Mouse (Mus musculus) limb, embryonic 12.5 days (tissue): ENCODE results near the gene Rnase12. TPM values are rescaled to one million over a fixed set of nuclear protein-coding genes. Genes with fewer than 3 reads are reported as not detected.

ENCODE experiments used
- ATAC-seq: fragments of 200-750 bp; cut with Nextera tagmentation; 2 replicates; pipeline ENCODE4 v1.8.0; 2017; ENCODE audit warnings: low read depth, moderate TSS enrichment; ENCODE audit not compliant: insufficient number of reproducible peaks, insufficient read depth, low FRiP score, low TSS enrichment
- H3K27ac ChIP-seq: fragments of 300-500 bp; sonication (generic); 2 replicates; pipeline ENCODE4 v1.5.1; 2016; ENCODE audit warnings: mild to moderate bottlenecking, moderate library complexity
- H3K27me3 ChIP-seq: fragments of 300-500 bp; sonication (generic); 2 replicates; pipeline ENCODE4 v1.6.1; 2016; ENCODE audit warnings: mild to moderate bottlenecking, moderate library complexity
- H3K36me3 ChIP-seq: fragments of 300-500 bp; sonication (generic); 2 replicates; pipeline ENCODE4 v1.6.1; 2016; ENCODE audit warnings: mild to moderate bottlenecking, moderate library complexity
- H3K4me1 ChIP-seq: fragments of 300-500 bp; sonication (generic); replicated peaks from 2 replicates; pipeline ENCODE4 v1.6.1; 2016
- H3K4me2 ChIP-seq: fragments of 300-500 bp; sonication (generic); 2 replicates; pipeline ENCODE4 v1.6.1; 2016; ENCODE audit warnings: mild to moderate bottlenecking, moderate library complexity
- H3K4me3 ChIP-seq: fragments of 300-500 bp; sonication (generic); replicated peaks from 2 replicates; pipeline ENCODE4 v1.5.1; 2016; ENCODE audit warnings: mild to moderate bottlenecking
- H3K9ac ChIP-seq: fragments of 300-500 bp; sonication (generic); replicated peaks from 2 replicates; pipeline ENCODE4 v1.6.1; 2016; ENCODE audit warnings: mild to moderate bottlenecking, moderate library complexity
- H3K9me3 ChIP-seq: fragments of 300-500 bp; sonication (generic); 2 replicates; pipeline ENCODE4 v1.6.1; 2016; ENCODE audit warnings: mild to moderate bottlenecking, moderate library complexity
- WGBS: fragments of 180-500 bp; shearing (Covaris S2); methylation state at CpG from one replicate; pipeline ENCODE4 v1.1.7; 2016; 5-methylcytosine and 5-hydroxymethylcytosine counted together
- polyA plus RNA-seq: library from polyadenylated mRNA; unstranded; fragments of >200 nt; fragmentation: Nextera tagmentation; extraction: Ambion mirVana; gene quantifications from 2 replicates; pipeline ENCODE4 v1.2.1, GENCODE M21; 2016

The Rnase12 gene
- polyA plus RNA-seq, 1 experiment from 2014 or later, result not detected

DNA sequence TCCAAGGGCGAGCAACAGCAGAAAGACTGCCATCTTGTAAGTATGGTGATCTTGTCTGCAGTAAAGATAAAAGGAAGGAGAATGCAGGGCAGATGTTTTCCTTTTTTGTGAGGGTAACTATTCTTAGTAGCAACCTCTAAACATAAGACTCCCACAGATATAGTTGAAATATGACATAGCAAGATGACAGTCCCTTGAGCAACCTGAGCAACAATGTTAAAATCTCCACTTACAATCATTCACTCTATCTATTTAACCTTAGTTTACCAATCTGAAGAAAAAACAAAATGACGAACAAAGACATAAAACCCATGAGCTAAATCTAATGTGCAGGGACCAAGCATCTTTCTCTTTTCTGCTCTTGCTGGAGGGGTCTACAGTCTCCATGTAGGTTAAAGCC, 7.4 kb downstream of the Rnase12 start, which contains the start of gene Rnase11:
Rnase11 (minus strand) TSS at position 101 of the 400 bp plus-strand sequence.
- no peak within 1 kb of the TSS for H3K27ac ChIP-seq
- no peaks in the 10 kb centered on the region for H3K27me3 ChIP-seq
- 83% methylated on average over 2 of the region's 2 CpGs for WGBS
- H3K4me3 ChIP-seq, result no peak within 1 kb of the TSS
- H3K9ac ChIP-seq, result no peak within 1 kb of the TSS
- no peak within 1 kb of the TSS for H3K4me2 ChIP-seq
- no peaks in the 10 kb centered on the region for H3K36me3 ChIP-seq
- H3K4me1 ChIP-seq, result 0 out of 2 replicates have a peak, but pooled peaks cover 5% of the 10 kb centered on the region
- no peak for ATAC-seq
- H3K9me3 ChIP-seq, result no peaks in the 10 kb centered on the region

GRCm38 (mm10) chr14:51047846-51048245, 9.6 kb downstream of the Rnase12 start:
- Histone ChIP-seq H3K4me3 (no peak overlapping the region), H3K9me3 (no peaks in the 10 kb centered on the region), H3K9ac (no peak overlapping the region), H3K4me1 (no peaks in the 10 kb centered on the region), H3K36me3 (no peaks in the 10 kb centered on the region), H3K27ac (no peak overlapping the region), H3K27me3 (no peaks in the 10 kb centered on the region), H3K4me2 (no peak overlapping the region)
- no peak for ATAC-seq
- 56% methylated on average over 5 of the region's 5 CpGs for WGBS

DNA sequence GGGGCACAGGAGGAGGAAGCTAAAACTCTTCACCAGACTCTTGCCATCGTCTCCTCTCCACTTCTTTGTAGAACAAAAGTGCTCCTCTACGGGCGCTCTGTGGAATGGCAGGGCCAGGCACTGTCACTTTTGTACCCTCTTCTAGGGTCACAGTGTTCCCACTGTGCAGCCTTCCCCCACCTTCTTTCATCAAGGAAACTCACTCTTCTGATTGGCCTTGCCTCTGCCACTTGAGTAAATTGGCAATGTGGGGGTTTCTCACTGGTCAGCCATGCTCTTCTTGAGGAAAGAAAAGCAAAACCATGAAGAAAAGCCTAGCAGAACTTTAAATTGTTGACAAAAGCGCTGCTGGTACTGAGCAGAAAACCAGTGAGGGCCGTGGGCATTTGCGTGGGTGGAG, 15.7 kb downstream of the Rnase12 start, which contains the start of gene Rnase9:
Rnase9 (minus strand) TSS at position 101 of the 400 bp plus-strand sequence.
- no peak within 1 kb of the TSS for H3K9ac ChIP-seq
- no peaks in the 10 kb centered on the region for H3K36me3 ChIP-seq
- no peak for ATAC-seq
- no peaks in the 10 kb centered on the region for H3K27me3 ChIP-seq
- H3K4me1 ChIP-seq, result no peaks in the 10 kb centered on the region
- H3K9me3 ChIP-seq, result no peaks in the 10 kb centered on the region
- no peak within 1 kb of the TSS for H3K4me2 ChIP-seq
- no peak within 1 kb of the TSS for H3K27ac ChIP-seq
- H3K4me3 ChIP-seq, result no peak within 1 kb of the TSS
- 82% methylated on average over 6 of the region's 6 CpGs for WGBS

GRCm38 (mm10) chr14:51036214-51036613, 21.2 kb downstream of the Rnase12 start:
- no peaks in the 10 kb centered on the region for H3K9me3 ChIP-seq
- WGBS, result 85% methylated on average over 4 of the region's 4 CpGs
- no peak for ATAC-seq

GRCm38 (mm10) chr14:51035206-51035605, 22.3 kb downstream of the Rnase12 start:
- ATAC-seq, result no peak
- no peak overlapping the region for H3K4me3 ChIP-seq
- H3K4me1 ChIP-seq, result no peaks in the 10 kb centered on the region
- no peak overlapping the region for H3K9ac ChIP-seq
- H3K27ac ChIP-seq, result no peak overlapping the region
- 30% methylated on average over 1 of the region's 1 CpGs for WGBS
- H3K36me3 ChIP-seq, result no peaks in the 10 kb centered on the region
- no peak overlapping the region for H3K4me2 ChIP-seq
- no peaks in the 10 kb centered on the region for H3K9me3 ChIP-seq
- no peaks in the 10 kb centered on the region for H3K27me3 ChIP-seq

More at GRCm38 (mm10) chr14:51036214-51036613, 21.2 kb downstream of the Rnase12 start:
- Histone ChIP-seq H3K9ac (no peak overlapping the region), H3K27me3 (no peaks in the 10 kb centered on the region), H3K4me1 (no peaks in the 10 kb centered on the region), H3K27ac (no peak overlapping the region), H3K4me2 (no peak overlapping the region), H3K36me3 (no peaks in the 10 kb centered on the region), H3K4me3 (no peak overlapping the region)

DNA sequence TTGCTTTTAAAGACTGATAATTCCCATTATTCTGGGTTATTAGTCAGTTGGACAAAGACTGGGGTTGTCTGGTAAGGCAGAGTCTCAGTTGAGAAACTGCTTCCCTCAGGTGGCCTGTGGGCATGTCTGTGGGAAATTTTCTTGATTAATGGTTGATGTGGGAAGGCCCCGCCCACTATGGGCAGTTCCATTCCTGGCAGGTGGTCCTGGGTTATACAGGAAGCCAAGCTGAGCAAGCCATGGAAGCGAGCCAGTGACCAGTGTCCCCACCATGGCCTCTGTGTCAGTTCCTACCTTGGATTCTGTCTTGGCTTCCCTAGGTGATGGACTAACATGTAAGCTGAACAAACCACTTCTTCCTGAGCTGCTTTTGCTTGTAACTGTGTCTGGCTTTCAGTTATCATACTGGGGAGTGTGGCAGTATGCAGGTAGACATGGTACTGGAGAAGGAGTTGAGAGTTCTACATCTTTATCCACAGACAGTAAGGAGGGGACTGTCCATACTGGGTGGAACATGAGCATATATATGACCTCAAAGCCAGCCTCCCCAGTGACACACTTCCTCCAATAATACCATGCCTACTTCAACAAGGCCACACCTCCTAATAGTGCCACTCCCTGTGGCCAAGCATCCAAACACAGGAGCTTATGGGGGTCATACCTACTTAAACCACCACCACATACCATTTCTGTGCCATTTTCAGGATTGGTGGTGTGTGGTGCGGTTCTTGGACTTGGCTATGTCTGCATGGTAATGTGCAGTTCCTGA, 29.9 kb downstream of the Rnase12 start:
- no peaks in the 10 kb centered on the region for H3K4me1 ChIP-seq
- H3K4me3 ChIP-seq, result no peak overlapping the region
- no peaks in the 10 kb centered on the region for H3K36me3 ChIP-seq
- H3K4me2 ChIP-seq, result no peak overlapping the region
- 54% methylated on average over 3 of the region's 3 CpGs for WGBS
- no peak overlapping the region for H3K27ac ChIP-seq
- H3K9ac ChIP-seq, result no peak overlapping the region
- H3K9me3 ChIP-seq, result no peaks in the 10 kb centered on the region
- no peak for ATAC-seq
- no peaks in the 10 kb centered on the region for H3K27me3 ChIP-seq

DNA sequence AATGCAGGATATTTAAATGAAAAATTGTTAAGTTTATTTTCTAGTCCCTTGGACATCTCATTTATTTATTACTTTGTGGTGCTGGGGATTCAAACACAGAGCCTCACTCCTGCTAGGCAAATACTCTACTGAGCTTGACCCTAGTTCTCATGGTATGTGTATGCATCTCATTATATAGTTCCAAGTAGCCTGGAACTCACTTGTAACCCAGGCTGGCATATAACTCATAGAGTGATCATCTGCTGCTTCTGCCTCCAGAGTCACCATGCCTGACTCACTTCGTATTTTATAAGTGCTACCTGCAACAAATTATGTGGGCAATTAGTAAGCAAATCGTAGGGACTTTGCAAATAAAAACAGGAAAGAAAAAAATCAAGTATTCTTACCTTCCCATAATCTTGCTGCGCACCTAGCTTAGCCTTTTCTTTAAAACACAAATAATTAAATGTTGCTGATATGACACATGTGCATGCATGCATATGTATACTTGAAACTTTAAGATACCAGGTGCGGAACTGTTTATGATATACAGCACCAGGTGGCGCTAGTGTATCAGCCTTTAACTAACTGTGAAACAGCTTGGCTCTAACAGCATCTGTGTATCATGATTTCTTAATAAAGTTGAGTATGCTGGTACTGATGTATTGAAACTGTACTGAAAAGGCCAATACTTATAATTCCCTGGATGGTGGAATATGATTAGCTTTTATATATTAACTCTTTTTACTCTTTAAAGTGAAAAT, 30.9 kb downstream of the Rnase12 start:
- Histone ChIP-seq H3K9me3 (no peaks in the 10 kb centered on the region), H3K27me3 (no peaks in the 10 kb centered on the region), H3K36me3 (no peaks in the 10 kb centered on the region), H3K4me1 (no peaks in the 10 kb centered on the region), H3K4me3 (no peak overlapping the region), H3K4me2 (no peak overlapping the region), H3K9ac (no peak overlapping the region), H3K27ac (no peak overlapping the region)
- no peak for ATAC-seq
- 31% methylated on average over 5 of the region's 5 CpGs for WGBS

DNA sequence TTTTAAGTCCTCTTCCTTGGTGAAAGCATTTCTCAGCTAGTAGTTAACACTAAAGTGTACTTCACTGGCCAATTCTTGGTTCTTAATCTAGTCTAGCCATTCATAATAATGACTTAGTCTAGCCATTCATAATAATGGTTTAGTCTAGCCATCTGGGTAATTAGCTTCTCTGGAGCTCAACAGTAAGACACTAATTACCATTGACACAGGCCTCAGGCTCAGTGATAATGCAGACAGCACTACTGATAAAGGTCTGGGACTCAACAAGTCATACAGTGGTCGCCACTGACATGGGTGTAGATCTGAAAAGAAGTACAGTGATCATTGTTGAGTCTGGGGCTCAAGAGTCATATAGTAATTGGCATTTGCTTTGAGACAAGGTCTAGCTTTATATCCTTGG, 32.6 kb downstream of the Rnase12 start:
- no peak overlapping the region for H3K4me2 ChIP-seq
- 80% methylated on average over 1 of the region's 1 CpGs for WGBS

DNA sequence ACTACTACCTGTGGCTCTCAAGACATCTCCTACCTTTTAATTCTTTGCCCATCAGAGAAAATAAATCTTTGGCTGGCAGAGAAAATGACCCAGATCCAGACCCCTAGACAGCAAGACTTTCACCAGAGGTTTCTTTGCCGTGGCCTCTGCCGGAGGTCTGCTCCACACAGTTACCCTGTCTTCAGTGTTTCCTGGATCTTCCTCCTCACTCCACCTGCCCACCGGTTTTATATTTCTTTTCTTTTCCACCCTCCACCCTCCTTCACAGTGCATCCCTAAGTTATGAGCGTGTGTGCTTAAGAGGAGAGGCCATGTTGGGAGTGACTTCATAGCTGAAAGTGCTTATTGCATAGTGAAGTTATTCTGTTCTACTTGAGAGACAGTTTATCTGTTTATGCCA, 34.0 kb downstream of the Rnase12 start:
- H3K9ac ChIP-seq, result no peak overlapping the region
- H3K9me3 ChIP-seq, result no peaks in the 10 kb centered on the region
- WGBS, result 87% methylated on average over 4 of the region's 4 CpGs
- ATAC-seq, result no peak
- no peaks in the 10 kb centered on the region for H3K36me3 ChIP-seq
- no peak overlapping the region for H3K27ac ChIP-seq
- no peaks in the 10 kb centered on the region for H3K4me1 ChIP-seq
- no peak overlapping the region for H3K4me3 ChIP-seq
- H3K4me2 ChIP-seq, result no peak overlapping the region
- no peaks in the 10 kb centered on the region for H3K27me3 ChIP-seq

More for the DNA sequence above, 32.6 kb downstream of the Rnase12 start:
- ATAC-seq, result no peak
- no peaks in the 10 kb centered on the region for H3K27me3 ChIP-seq
- H3K27ac ChIP-seq, result no peak overlapping the region
- no peaks in the 10 kb centered on the region for H3K9me3 ChIP-seq
- no peak overlapping the region for H3K9ac ChIP-seq
- no peak overlapping the region for H3K4me3 ChIP-seq
- H3K36me3 ChIP-seq, result no peaks in the 10 kb centered on the region
- no peaks in the 10 kb centered on the region for H3K4me1 ChIP-seq

GRCm38 (mm10) chr14:51017256-51017655, 40.2 kb downstream of the Rnase12 start:
- H3K9me3 ChIP-seq, result no peaks in the 10 kb centered on the region
- H3K27ac ChIP-seq, result no peak overlapping the region
- H3K4me2 ChIP-seq, result no peak overlapping the region
- H3K27me3 ChIP-seq, result no peaks in the 10 kb centered on the region
- no peak overlapping the region for H3K4me3 ChIP-seq
- 74% methylated on average over 3 of the region's 3 CpGs for WGBS
- no peak for ATAC-seq
- no peaks in the 10 kb centered on the region for H3K4me1 ChIP-seq
- H3K9ac ChIP-seq, result no peak overlapping the region
- no peaks in the 10 kb centered on the region for H3K36me3 ChIP-seq

DNA sequence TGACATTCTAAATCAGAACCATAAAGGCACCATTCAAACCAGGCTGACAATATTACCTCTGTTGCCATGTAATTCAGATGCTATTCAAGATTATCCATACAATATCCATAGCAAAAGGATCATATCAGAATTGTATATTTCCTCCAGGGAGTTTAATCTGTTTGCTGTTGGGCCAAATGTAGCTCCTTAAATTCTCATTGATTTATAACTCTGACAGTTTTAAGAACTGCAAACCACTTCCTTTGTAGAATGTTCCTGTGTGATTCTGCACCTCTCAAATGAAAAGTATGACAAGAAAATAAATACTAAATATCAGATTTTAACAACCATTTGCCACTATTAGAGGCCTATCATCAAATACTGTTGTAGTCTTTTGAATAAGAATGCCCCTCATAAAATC, 41.7 kb downstream of the Rnase12 start:
- no peak overlapping the region for H3K27ac ChIP-seq
- H3K9me3 ChIP-seq, result 0 out of 2 replicates have a peak, but pooled peaks cover 6% of the 10 kb centered on the region
- no peaks in the 10 kb centered on the region for H3K4me1 ChIP-seq
- no peaks in the 10 kb centered on the region for H3K27me3 ChIP-seq
- no peak overlapping the region for H3K4me3 ChIP-seq
- no peak overlapping the region for H3K4me2 ChIP-seq
- no peak for ATAC-seq
- no peak overlapping the region for H3K9ac ChIP-seq
- H3K36me3 ChIP-seq, result no peaks in the 10 kb centered on the region
